Mouse (Mus musculus) G1E (cell line): ENCODE results near the gene Sesn3.

ENCODE experiments used
- CTCF ChIP-seq: IDR thresholded peaks from 2 replicates; pipeline ENCODE4 v1.5.1; 2012; ENCODE audit warnings: low read depth, low read length, inconsistent platforms, mixed read lengths
- GATA1 ChIP-seq: IDR thresholded peaks from 2 replicates; pipeline ENCODE4 v1.6.1; 2012; ENCODE audit warnings: borderline replicate concordance, low read length, inconsistent platforms, mixed read lengths
- GATA2 ChIP-seq: IDR thresholded peaks from 2 replicates; pipeline ENCODE4 v1.6.1; 2012; ENCODE audit warnings: low read depth, low read length, inconsistent platforms, borderline replicate concordance

GRCm38 (mm10) chr9:14314477-14314876 is 39.6 kb downstream of the Sesn3 start:
- TF ChIP-seq CTCF (no peak), GATA1 (no peak), GATA2 (no peak)
